Mouse (Mus musculus) limb, embryonic 14.5 days (tissue): Measurements from ENCODE around the gene Cryba4. TPM values are rescaled to one million over a fixed set of nuclear protein-coding genes. Genes with fewer than 3 reads are reported as not detected.

ENCODE experiments used
- ATAC-seq: fragments of 200-750 bp; cut with Nextera tagmentation; 2 replicates; pipeline ENCODE4 v1.8.0; 2017; ENCODE audit warnings: low read depth, moderate number of reproducible peaks, moderate TSS enrichment; ENCODE audit not compliant: low FRiP score
- DNase-seq: peaks from one replicate; pipeline ENCODE4 v3.0.0-alpha.2; 2015; ENCODE audit warnings: low spot score
- H3K27ac ChIP-seq: fragments of 300-500 bp; sonication (generic); replicated peaks from 2 replicates; pipeline ENCODE4 v1.5.1; 2014; ENCODE audit warnings: low read depth, mild to moderate bottlenecking, low read length, moderate library complexity, mixed read lengths
- H3K27me3 ChIP-seq: fragments of 300-500 bp; sonication (generic); 2 replicates; pipeline ENCODE4 v1.6.1; 2014; ENCODE audit warnings: low read length, mixed read lengths; ENCODE audit not compliant: control insufficient read depth, insufficient read depth
- H3K36me3 ChIP-seq: fragments of 300-500 bp; sonication (generic); 2 replicates; pipeline ENCODE4 v1.6.1; 2014; ENCODE audit warnings: mild to moderate bottlenecking, low read length, moderate library complexity, mixed read lengths; ENCODE audit not compliant: control insufficient read depth, insufficient read depth
- H3K4me1 ChIP-seq: fragments of 300-500 bp; sonication (generic); 2 replicates; pipeline ENCODE4 v1.6.1; 2014; ENCODE audit warnings: antibody characterized with exemption, low read length, mixed read lengths; ENCODE audit not compliant: control insufficient read depth, insufficient read depth
- H3K4me2 ChIP-seq: fragments of 300-500 bp; sonication (generic); replicated peaks from 2 replicates; pipeline ENCODE4 v1.6.1; 2014; ENCODE audit warnings: low read depth, mild to moderate bottlenecking, low read length, moderate library complexity; ENCODE audit not compliant: severe bottlenecking
- H3K4me3 ChIP-seq: fragments of 300-500 bp; sonication (generic); replicated peaks from 2 replicates; pipeline ENCODE4 v1.5.1; 2014; ENCODE audit warnings: low read length
- H3K9ac ChIP-seq: fragments of 300-500 bp; sonication (generic); 2 replicates; pipeline ENCODE4 v1.6.1; 2014; ENCODE audit warnings: mild to moderate bottlenecking, low read depth, low read length, moderate library complexity; ENCODE audit not compliant: severe bottlenecking
- H3K9me3 ChIP-seq: fragments of 300-500 bp; sonication (generic); 2 replicates; pipeline ENCODE4 v1.6.1; 2016; ENCODE audit warnings: low read length; ENCODE audit not compliant: control insufficient read depth
- POLR2A ChIP-seq: fragments of 200-500 bp; IDR thresholded peaks from 2 replicates; pipeline ENCODE4 v1.8.0; 2012; ENCODE audit warnings: inconsistent platforms, mild to moderate bottlenecking, moderate library complexity, borderline replicate concordance; ENCODE audit not compliant: insufficient read depth, insufficient read length; ENCODE audit errors: extremely low read depth
- WGBS: fragments of 180-500 bp; shearing (Covaris S2); extraction: QIAGEN DNeasy Blood & Tissue Kit; methylation state at CpG from one replicate; pipeline ENCODE4 v1.1.7; 2014; 5-methylcytosine and 5-hydroxymethylcytosine counted together
- polyA plus RNA-seq, 2 experiments: library from polyadenylated mRNA; depleted of rRNA in 1 of 2; stranded (reverse) in 1 of 2; unstranded in 1 of 2; fragments of >200 nt; fragmentation: Nextera tagmentation in 1 of 2; extraction: Ambion mirVana in 1 of 2; gene quantifications; 2 replicates each; pipeline versions ENCODE4 v1.2.1 to v1.2.3; 2012 to 2014

Cryba4 gene
- polyA plus RNA-seq, 2 experiments, result 1.2 to 1.8 TPM

DNA sequence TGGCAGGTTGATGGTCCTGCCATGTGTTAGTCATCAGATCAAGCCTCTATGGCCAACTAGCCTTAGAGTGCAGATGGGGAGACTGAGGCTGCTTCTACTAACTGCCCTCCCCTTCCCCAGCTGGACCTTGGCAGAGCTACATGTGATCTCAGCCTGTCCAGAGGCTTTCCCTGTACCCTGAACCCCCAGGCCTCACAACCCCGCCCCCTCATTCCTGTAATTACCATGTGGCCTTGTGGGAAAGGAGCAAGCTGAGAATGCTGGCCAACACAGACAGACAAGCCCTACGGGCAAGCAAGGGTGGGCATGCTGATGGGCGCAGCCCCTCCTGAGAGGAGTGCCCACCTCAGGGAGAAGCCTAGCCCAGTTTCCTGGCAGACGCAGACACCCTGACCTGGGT, 42.4 kb upstream of the Cryba4 start:
- Histone ChIP-seq H3K9ac (no peak overlapping the region), H3K27me3 (no peaks in the 10 kb centered on the region), H3K4me3 (no peak overlapping the region), H3K4me2 (no peak overlapping the region), H3K36me3 (no peaks in the 10 kb centered on the region), H3K27ac (no peak overlapping the region), H3K9me3 (no peaks in the 10 kb centered on the region), H3K4me1 (peaks cover 4% of the 10 kb centered on the region; the same call in 1 of the 2 replicates)
- no peak for TF ChIP-seq POLR2A
- DNase-seq (no peak), ATAC-seq (no peak)
- 69% methylated on average over 4 of the region's 4 CpGs for WGBS

DNA sequence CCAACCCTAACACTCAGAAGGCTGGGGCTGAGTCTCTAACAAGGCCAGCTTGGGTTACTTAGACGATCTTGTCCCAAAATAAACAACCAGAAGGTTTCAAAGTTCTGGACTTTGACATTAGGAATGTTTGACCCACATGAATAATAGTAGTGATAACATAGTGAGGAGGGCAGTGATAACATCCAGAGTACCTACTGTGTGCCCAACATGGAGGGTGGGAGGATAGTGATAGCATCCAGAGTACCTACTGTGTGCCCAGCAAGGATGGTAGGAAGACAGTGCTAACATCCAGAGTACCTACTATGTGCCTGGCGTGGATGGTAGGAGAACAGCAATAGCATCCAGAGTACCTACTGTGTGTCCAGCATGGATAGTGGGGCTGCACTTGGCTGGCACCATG, 41.5 kb upstream of the Cryba4 start:
- no peaks in the 10 kb centered on the region for H3K9me3 ChIP-seq
- no peak overlapping the region for H3K4me3 ChIP-seq
- TF ChIP-seq POLR2A, result no peak
- H3K4me2 ChIP-seq, result no peak overlapping the region
- H3K36me3 ChIP-seq, result no peaks in the 10 kb centered on the region
- DNase-seq (no peak), ATAC-seq (no peak)
- 80% methylated on average over 2 of the region's 2 CpGs for WGBS
- no peaks in the 10 kb centered on the region for H3K27me3 ChIP-seq
- H3K9ac ChIP-seq, result no peak overlapping the region
- H3K4me1 ChIP-seq, result peaks cover 5% of the 10 kb centered on the region; the same call in 1 of the 2 replicates
- no peak overlapping the region for H3K27ac ChIP-seq

- H3K4me3 ChIP-seq, result no peak overlapping the region
- H3K27me3 ChIP-seq, result no peaks in the 10 kb centered on the region
- WGBS, result 71% methylated on average over 17 of the region's 17 CpGs
- no peak overlapping the region for H3K27ac ChIP-seq
- DNase-seq, result no peak
- ATAC-seq, result no peak
- no peaks in the 10 kb centered on the region for H3K9me3 ChIP-seq
- H3K4me2 ChIP-seq, result no peak overlapping the region
- peaks cover 5% of the 10 kb centered on the region; the same call in 1 of the 2 replicates for H3K4me1 ChIP-seq
- no peak for TF ChIP-seq POLR2A
- no peaks in the 10 kb centered on the region for H3K36me3 ChIP-seq
- no peak overlapping the region for H3K9ac ChIP-seq
Measured at GRCm38 (mm10) chr5:112292343-112292980, 40.1 kb upstream of the Cryba4 start.

DNA sequence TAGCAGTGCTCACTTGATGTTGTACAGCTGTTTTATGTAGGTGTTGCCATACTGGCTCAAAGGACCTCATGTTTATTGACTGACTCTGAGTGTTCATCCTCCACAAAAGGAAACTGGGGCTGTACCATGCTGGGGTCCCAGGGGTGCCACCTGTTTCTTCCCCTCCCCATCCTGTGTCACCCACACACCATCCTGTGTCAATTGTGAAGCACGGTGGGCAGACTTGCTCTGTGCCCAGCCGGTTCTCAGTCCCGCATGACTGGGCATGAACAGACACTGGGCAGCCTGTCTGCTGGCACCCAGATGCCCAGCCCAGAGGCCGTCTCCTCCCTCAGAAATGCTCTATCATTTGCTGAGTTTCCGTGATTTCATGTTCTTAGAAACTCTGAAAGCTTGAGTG, 39.5 kb upstream of the Cryba4 start:
- ATAC-seq (no peak), DNase-seq (no peak)
- Histone ChIP-seq H3K27me3 (no peaks in the 10 kb centered on the region), H3K9ac (no peak overlapping the region), H3K4me1 (peaks cover 5% of the 10 kb centered on the region; the same call in 1 of the 2 replicates), H3K4me3 (no peak overlapping the region), H3K27ac (no peak overlapping the region), H3K4me2 (no peak overlapping the region), H3K9me3 (no peaks in the 10 kb centered on the region), H3K36me3 (no peaks in the 10 kb centered on the region)
- WGBS, result 93% methylated on average over 5 of the region's 5 CpGs
- TF ChIP-seq POLR2A, result no peak

DNA sequence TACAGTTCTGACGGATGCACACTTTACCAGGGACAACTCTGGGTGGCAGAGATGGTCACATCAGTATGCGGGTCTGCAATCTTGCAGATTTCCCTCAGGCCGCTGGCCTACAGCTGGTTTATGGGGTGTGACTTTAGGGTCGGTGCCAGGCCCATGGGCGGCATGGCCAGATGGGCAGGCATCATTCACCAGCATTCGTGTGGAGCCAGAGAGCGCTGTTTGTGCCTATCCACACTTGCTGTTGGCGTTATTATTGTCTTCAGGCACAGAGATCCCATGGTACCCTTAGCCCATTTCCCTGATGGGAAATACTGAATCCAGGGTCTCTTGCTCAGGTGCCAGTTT, 38.2 kb upstream of the Cryba4 start:
- DNase-seq (no peak), ATAC-seq (no peak)
- no peak overlapping the region for H3K4me3 ChIP-seq
- no peaks in the 10 kb centered on the region for H3K9me3 ChIP-seq
- no peak overlapping the region for H3K27ac ChIP-seq
- WGBS, result 79% methylated on average over 8 of the region's 8 CpGs
- H3K4me1 ChIP-seq, result peaks cover 5% of the 10 kb centered on the region; the same call in 1 of the 2 replicates
- no peak for TF ChIP-seq POLR2A
- H3K36me3 ChIP-seq, result no peaks in the 10 kb centered on the region
- H3K27me3 ChIP-seq, result no peaks in the 10 kb centered on the region
- H3K4me2 ChIP-seq, result no peak overlapping the region
- H3K9ac ChIP-seq, result no peak overlapping the region
